Mouse (Mus musculus): Measurements from ENCODE around the gene Slc4a1. TPM values are rescaled to one million over a fixed set of nuclear protein-coding genes. Genes with fewer than 3 reads are reported as not detected.

Slc4a1 gene
- polyA plus RNA-seq, 1 experiment from 2014 or later, result 6.8 TPM

- peak overlapping the region; percentile 98 for H3K27ac ChIP-seq (replicated peaks; ENCODE audit: low read depth, low read length)
- no peaks in the 10 kb centered on the region for H3K27me3 ChIP-seq (replicated peaks; ENCODE audit: control insufficient read depth, insufficient read depth, low read length)
- H3K4me2 ChIP-seq (ENCODE audit: low read depth, low read length), result peak overlapping the region; percentile 64
- H3K9me3 ChIP-seq (ENCODE audit: control insufficient read depth, low read length), result no peaks in the 10 kb centered on the region
- DNase-seq (ENCODE audit: low spot score) (peak; percentile 86), ATAC-seq (ENCODE audit: low read depth) (no peak)
- H3K9ac ChIP-seq (ENCODE audit: low read depth, low read length), result peak overlapping the region; percentile 100
- H3K4me3 ChIP-seq (ENCODE audit: low read depth, low read length), result peak overlapping the region; percentile 86
- 17% methylated on average over 10 of the region's 10 CpGs for WGBS
- peaks cover 3% of the 10 kb centered on the region; the same call in 1 of the 2 replicates for H3K36me3 ChIP-seq (ENCODE audit: control insufficient read depth, insufficient read depth, low read length)
- H3K4me1 ChIP-seq (ENCODE audit: control insufficient read depth, insufficient read depth, low read length), result peaks cover 7% of the 10 kb centered on the region
Measured at GRCm38 (mm10) chr11:102320686-102321005, 45.4 kb downstream of the Slc4a1 start.

GRCm38 (mm10) chr11:102319941-102320685 lies 45.9 kb downstream of the Slc4a1 start:
- ATAC-seq (ENCODE audit: low read depth), result peak; percentile 27; the same call in 1 of the 2 replicates
- H3K27me3 ChIP-seq (replicated peaks; ENCODE audit: control insufficient read depth, insufficient read depth, low read length), result no peaks in the 10 kb centered on the region
- H3K9ac ChIP-seq (ENCODE audit: low read depth, low read length), result peak overlapping the region; percentile 100
- peak overlapping the region; percentile 64 for H3K4me2 ChIP-seq (ENCODE audit: low read depth, low read length)
- peak; percentile 95 for DNase-seq (ENCODE audit: low spot score)
- H3K9me3 ChIP-seq (ENCODE audit: control insufficient read depth, low read length), result no peaks in the 10 kb centered on the region
- peaks cover 8% of the 10 kb centered on the region for H3K36me3 ChIP-seq (ENCODE audit: control insufficient read depth, insufficient read depth, low read length)
- WGBS, result under 1% methylated on average over 35 of the region's 38 CpGs
- H3K4me3 ChIP-seq (ENCODE audit: low read depth, low read length), result peak overlapping the region; percentile 86
- peak overlapping the region; percentile 98 for H3K27ac ChIP-seq (replicated peaks; ENCODE audit: low read depth, low read length)
- H3K4me1 ChIP-seq (ENCODE audit: control insufficient read depth, insufficient read depth, low read length), result peaks cover 9% of the 10 kb centered on the region

GRCm38 (mm10) chr11:102319410-102319792 lies 46.6 kb downstream of the Slc4a1 start, which contains the start of gene Ubtf:
TSS of gene Ubtf (minus strand) at chr11:102319742.
- Histone ChIP-seq H3K27me3 (replicated peaks; ENCODE audit: control insufficient read depth, insufficient read depth, low read length) (no peaks in the 10 kb centered on the region), H3K4me1 (ENCODE audit: control insufficient read depth, insufficient read depth, low read length) (peaks cover 9% of the 10 kb centered on the region), H3K36me3 (ENCODE audit: control insufficient read depth, insufficient read depth, low read length) (peaks cover 16% of the 10 kb centered on the region), H3K27ac (replicated peaks; ENCODE audit: low read depth, low read length) (peak within 1 kb of the TSS; percentile 98), H3K9me3 (ENCODE audit: control insufficient read depth, low read length) (no peaks in the 10 kb centered on the region), H3K4me2 (ENCODE audit: low read depth, low read length) (peak within 1 kb of the TSS; percentile 64), H3K4me3 (ENCODE audit: low read depth, low read length) (peak within 1 kb of the TSS; percentile 86), H3K9ac (ENCODE audit: low read depth, low read length) (peak within 1 kb of the TSS; percentile 100)
- peak; percentile 92 for DNase-seq (ENCODE audit: low spot score)
- ATAC-seq (ENCODE audit: low read depth), result peak; percentile 30
- WGBS, result 0% methylated on average over 25 of the region's 25 CpGs

- Histone ChIP-seq H3K27me3 (replicated peaks; ENCODE audit: control insufficient read depth, insufficient read depth, low read length) (no peaks in the 10 kb centered on the region), H3K4me1 (ENCODE audit: control insufficient read depth, insufficient read depth, low read length) (peaks cover 9% of the 10 kb centered on the region), H3K9me3 (ENCODE audit: control insufficient read depth, low read length) (no peaks in the 10 kb centered on the region), H3K9ac (ENCODE audit: low read depth, low read length) (peak overlapping the region; percentile 100), H3K4me3 (ENCODE audit: low read depth, low read length) (peak overlapping the region; percentile 86), H3K36me3 (ENCODE audit: control insufficient read depth, insufficient read depth, low read length) (peaks cover 22% of the 10 kb centered on the region), H3K4me2 (ENCODE audit: low read depth, low read length) (peak overlapping the region; percentile 64), H3K27ac (replicated peaks; ENCODE audit: low read depth, low read length) (peak overlapping the region; percentile 98)
- ATAC-seq (ENCODE audit: low read depth), result peak; percentile 3; the same call in 1 of the 2 replicates
- peak; percentile 53 for DNase-seq (ENCODE audit: low spot score)
- under 1% methylated on average over 59 of the region's 84 CpGs for WGBS
Measured at GRCm38 (mm10) chr11:102318576-102319409, 47.2 kb downstream of the Slc4a1 start.

GRCm38 (mm10) chr11:102317901-102318575 lies 48.0 kb downstream of the Slc4a1 start:
- DNase-seq (ENCODE audit: low spot score) (peak; percentile 91), ATAC-seq (ENCODE audit: low read depth) (peak; percentile 61)
- H3K4me2 ChIP-seq (ENCODE audit: low read depth, low read length), result peak overlapping the region; percentile 64
- H3K9me3 ChIP-seq (ENCODE audit: control insufficient read depth, low read length), result no peaks in the 10 kb centered on the region
- no peaks in the 10 kb centered on the region for H3K27me3 ChIP-seq (replicated peaks; ENCODE audit: control insufficient read depth, insufficient read depth, low read length)
- H3K4me1 ChIP-seq (ENCODE audit: control insufficient read depth, insufficient read depth, low read length), result peaks cover 9% of the 10 kb centered on the region
- H3K27ac ChIP-seq (replicated peaks; ENCODE audit: low read depth, low read length), result peak overlapping the region; percentile 98
- WGBS, result 0% methylated on average over 15 of the region's 77 CpGs
- peak overlapping the region; percentile 100 for H3K9ac ChIP-seq (ENCODE audit: low read depth, low read length)
- peak overlapping the region; percentile 86 for H3K4me3 ChIP-seq (ENCODE audit: low read depth, low read length)
- H3K36me3 ChIP-seq (ENCODE audit: control insufficient read depth, insufficient read depth, low read length), result peaks cover 29% of the 10 kb centered on the region

- Histone ChIP-seq H3K4me2 (ENCODE audit: low read depth, low read length) (peak overlapping the region; percentile 64), H3K27me3 (replicated peaks; ENCODE audit: control insufficient read depth, insufficient read depth, low read length) (no peaks in the 10 kb centered on the region), H3K4me3 (ENCODE audit: low read depth, low read length) (peak overlapping the region; percentile 86), H3K36me3 (ENCODE audit: control insufficient read depth, insufficient read depth, low read length) (peaks cover 36% of the 10 kb centered on the region), H3K9me3 (ENCODE audit: control insufficient read depth, low read length) (no peaks in the 10 kb centered on the region), H3K9ac (ENCODE audit: low read depth, low read length) (peak overlapping the region; percentile 100), H3K4me1 (ENCODE audit: control insufficient read depth, insufficient read depth, low read length) (peaks cover 9% of the 10 kb centered on the region), H3K27ac (replicated peaks; ENCODE audit: low read depth, low read length) (peak overlapping the region; percentile 98)
- peak; percentile 16 for ATAC-seq (ENCODE audit: low read depth)
- peak; percentile 41 for DNase-seq (ENCODE audit: low spot score)
- 1% methylated on average over 19 of the region's 87 CpGs for WGBS
Measured at GRCm38 (mm10) chr11:102317298-102317900, 48.6 kb downstream of the Slc4a1 start.

- WGBS, result 0% methylated on average over 28 of the region's 80 CpGs
- Histone ChIP-seq H3K9me3 (ENCODE audit: control insufficient read depth, low read length) (no peaks in the 10 kb centered on the region), H3K9ac (ENCODE audit: low read depth, low read length) (peak overlapping the region; percentile 100), H3K4me1 (ENCODE audit: control insufficient read depth, insufficient read depth, low read length) (peaks cover 9% of the 10 kb centered on the region), H3K4me3 (ENCODE audit: low read depth, low read length) (peak overlapping the region; percentile 86), H3K36me3 (ENCODE audit: control insufficient read depth, insufficient read depth, low read length) (peaks cover 42% of the 10 kb centered on the region), H3K4me2 (ENCODE audit: low read depth, low read length) (peak overlapping the region; percentile 64), H3K27me3 (replicated peaks; ENCODE audit: control insufficient read depth, insufficient read depth, low read length) (no peaks in the 10 kb centered on the region), H3K27ac (replicated peaks; ENCODE audit: low read depth, low read length) (peak overlapping the region; percentile 98)
- DNase-seq (ENCODE audit: low spot score) (peak; percentile 94), ATAC-seq (ENCODE audit: low read depth) (peak; percentile 42)
Measured at GRCm38 (mm10) chr11:102316572-102317297, 49.3 kb downstream of the Slc4a1 start.

Data from embryonic facial prominence, embryonic 14.5 days (tissue).